Mouse (Mus musculus): ENCODE data around the gene Chrna9.

The Chrna9 gene

DNA sequence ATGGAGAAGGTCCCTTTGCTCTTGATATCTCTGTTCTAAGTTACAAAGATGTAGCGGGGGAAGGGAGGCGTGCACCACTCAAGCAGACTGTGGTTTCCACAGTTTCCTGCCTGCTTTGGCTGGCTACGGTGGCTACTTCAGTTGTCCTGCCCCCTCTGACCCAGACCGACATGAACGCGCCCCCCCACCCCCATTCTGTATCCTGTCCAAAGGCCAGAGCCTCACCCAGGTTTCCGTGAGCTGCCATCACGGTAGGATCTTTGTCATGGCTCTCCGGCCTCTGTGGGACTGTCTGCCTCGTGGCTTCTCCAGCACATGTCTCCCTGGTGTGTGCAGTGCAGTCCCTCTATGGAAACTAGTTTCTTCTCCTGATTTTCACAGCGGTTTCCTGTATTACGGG is 15.4 kb upstream of the Chrna9 start:
- DNase-seq (ENCODE audit: low read depth, low spot score) = no peak

DNA sequence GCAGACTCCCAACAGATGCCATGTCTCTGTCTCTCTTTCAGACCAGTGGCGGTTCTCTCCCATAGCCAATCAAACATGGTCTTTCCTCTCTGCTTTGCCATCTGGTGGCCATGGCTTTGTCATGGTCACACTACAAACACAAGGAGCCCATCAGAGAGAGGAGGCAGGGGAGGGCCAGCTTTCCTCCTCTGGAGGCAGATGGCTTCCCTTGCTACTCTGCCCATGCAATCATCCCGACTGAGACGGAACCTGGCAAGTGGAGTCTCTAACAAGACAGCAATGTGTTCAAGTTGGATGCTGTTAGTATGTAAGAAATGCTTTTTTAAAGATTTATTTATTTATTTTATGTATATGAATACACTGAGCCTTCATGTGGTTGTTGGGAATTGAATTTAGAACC is 14.8 kb upstream of the Chrna9 start:
- DNase-seq (ENCODE audit: low read depth, low spot score) = no peak

DNA sequence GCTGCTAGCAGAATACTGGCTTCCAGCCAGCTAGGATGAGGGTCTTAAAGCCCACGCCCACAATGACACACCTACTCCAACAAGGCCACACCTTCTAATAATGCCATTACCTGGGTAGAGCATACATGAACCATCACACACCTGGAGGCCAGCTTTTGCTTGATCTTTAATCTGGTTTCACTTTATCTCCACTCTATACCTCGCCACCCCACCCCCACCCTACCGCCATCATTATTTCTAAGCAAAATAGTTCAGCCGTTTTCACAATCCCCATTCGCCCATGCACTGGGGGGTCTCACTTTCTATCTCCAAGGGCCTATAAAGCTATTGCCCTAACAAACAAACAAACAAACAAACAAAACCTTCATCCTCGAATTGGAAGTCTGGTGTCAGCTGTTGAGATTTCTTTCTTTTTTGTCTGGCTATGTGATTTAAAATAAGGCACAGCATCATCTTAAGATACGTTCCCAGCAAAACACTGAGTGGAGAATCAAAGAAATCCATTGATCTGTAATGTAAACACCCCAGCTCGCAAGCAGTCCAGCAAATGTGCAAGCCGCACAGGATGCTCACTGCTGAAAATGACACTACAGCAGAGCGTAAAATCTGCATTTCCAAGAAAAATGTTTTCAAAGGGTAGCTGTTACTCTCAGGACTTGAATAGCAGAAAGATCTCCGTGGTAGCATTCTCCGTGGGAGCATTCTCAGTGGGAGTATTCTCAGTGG is 13.9 kb upstream of the Chrna9 start:
- DNase-seq (ENCODE audit: low read depth, low spot score) = no peak

- no peak for DNase-seq (ENCODE audit: low read depth, low spot score)
Observed at GRCm38 (mm10) chr5:65921477-65922138, 13.1 kb upstream of the Chrna9 start.

DNA sequence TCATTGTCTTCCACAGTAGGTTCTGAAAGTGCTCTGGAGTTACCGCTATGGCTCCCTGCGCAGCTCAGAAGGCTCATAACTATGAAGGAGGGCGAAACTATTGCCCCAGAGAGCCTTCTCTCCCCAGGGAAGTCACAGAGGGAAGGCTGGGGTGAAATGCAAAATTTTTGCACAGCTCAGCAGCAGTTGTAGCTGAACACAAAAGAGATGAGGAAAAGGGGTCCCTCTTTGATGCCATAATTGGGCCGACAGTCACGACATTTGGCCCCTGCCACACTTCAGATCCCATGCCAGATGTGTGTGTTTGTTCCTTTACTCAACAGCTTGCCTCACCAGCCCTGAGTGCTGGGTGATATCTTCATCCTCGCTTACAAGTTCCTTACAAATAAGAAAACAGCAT is 8.1 kb upstream of the Chrna9 start:
- DNase-seq (ENCODE audit: low read depth, low spot score) = no peak

GRCm38 (mm10) chr5:65929162-65929561 is 5.6 kb upstream of the Chrna9 start:
- no peak for DNase-seq (ENCODE audit: low read depth, low spot score)

GRCm38 (mm10) chr5:65930171-65930570 is 4.5 kb upstream of the Chrna9 start:
- DNase-seq (ENCODE audit: low read depth, low spot score) = no peak

- DNase-seq (ENCODE audit: low read depth, low spot score) = no peak
Observed at GRCm38 (mm10) chr5:65933258-65933657, 1.5 kb upstream of the Chrna9 start.

DNA sequence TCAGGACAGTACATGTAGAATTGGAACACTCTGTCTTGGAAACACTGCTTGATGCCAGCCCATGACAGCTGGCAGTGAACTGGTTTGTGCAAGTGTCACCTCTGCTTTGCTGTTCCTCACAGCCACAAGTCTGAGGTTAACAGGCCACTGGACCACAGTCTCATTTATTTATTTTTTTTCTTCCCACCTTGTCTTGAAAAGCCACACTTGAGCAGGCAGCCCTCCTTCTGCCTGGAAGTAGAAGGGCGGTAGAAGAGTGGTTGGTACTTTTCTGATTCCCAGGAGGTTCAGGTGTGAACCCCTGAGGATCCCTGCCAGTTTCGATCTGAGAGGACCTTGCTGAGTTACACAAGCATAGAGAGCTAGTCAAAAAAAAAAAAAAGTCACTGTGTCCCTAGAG is 957 bp upstream of the Chrna9 start:
- no peak for DNase-seq (ENCODE audit: low read depth, low spot score)

GRCm38 (mm10) chr5:65937011-65937726 is 2.4 kb downstream of the Chrna9 start:
- DNase-seq (ENCODE audit: low read depth, low spot score) = no peak

- peak; percentile 91 for DNase-seq (ENCODE audit: low read depth, low spot score)
Observed at GRCm38 (mm10) chr5:65937998-65938715, 3.4 kb downstream of the Chrna9 start.

DNA sequence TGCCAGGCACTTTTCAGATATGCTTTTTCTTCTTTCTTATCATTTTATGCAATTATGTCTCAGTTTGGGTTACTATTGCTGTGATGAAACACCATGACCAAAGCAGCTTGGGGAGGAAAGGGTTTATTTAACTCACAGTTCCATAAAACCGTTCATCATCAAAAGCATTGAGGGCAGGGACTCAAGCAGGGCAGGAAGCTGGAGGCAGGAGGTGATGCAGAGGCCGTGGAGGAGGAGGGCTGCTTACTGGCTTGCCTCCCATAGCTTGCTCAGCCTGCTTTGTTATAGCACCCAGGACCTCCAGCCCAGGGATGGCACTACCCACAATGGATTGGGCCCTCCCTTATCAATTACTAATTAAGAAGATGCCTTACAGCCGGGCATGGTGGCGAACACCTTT is 6.4 kb downstream of the Chrna9 start:
- DNase-seq (ENCODE audit: low read depth, low spot score) = no peak

- DNase-seq (ENCODE audit: low read depth, low spot score) = no peak
Observed at GRCm38 (mm10) chr5:65949822-65950221, 15.1 kb downstream of the Chrna9 start.

GRCm38 (mm10) chr5:65950236-65950635 is 15.5 kb downstream of the Chrna9 start:
- DNase-seq (ENCODE audit: low read depth, low spot score) = peak; percentile 58

- DNase-seq (ENCODE audit: low read depth, low spot score) = peak; percentile 85
Observed at GRCm38 (mm10) chr5:65950679-65951512, 16.2 kb downstream of the Chrna9 start.

DNA sequence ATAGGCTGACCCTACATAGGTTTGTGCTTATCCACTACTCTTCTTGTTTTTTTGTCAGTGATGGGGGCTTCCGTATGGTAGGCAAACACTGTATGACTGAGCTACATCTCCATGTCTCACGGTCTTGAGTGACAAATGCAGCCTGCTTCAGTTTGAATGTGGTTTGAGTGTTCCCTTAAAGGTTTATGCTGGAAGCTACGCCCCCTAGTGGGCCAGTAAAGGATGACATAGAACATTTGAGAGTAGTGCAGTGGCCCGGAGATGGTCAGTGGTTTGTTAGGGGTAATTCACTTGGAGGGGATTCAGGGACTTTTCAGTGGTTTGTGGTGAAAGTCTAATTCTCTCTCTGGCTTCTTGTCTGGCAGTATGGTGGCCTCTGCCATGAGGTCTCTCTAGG is 16.8 kb downstream of the Chrna9 start:
- DNase-seq (ENCODE audit: low read depth, low spot score) = peak; percentile 89

DNA sequence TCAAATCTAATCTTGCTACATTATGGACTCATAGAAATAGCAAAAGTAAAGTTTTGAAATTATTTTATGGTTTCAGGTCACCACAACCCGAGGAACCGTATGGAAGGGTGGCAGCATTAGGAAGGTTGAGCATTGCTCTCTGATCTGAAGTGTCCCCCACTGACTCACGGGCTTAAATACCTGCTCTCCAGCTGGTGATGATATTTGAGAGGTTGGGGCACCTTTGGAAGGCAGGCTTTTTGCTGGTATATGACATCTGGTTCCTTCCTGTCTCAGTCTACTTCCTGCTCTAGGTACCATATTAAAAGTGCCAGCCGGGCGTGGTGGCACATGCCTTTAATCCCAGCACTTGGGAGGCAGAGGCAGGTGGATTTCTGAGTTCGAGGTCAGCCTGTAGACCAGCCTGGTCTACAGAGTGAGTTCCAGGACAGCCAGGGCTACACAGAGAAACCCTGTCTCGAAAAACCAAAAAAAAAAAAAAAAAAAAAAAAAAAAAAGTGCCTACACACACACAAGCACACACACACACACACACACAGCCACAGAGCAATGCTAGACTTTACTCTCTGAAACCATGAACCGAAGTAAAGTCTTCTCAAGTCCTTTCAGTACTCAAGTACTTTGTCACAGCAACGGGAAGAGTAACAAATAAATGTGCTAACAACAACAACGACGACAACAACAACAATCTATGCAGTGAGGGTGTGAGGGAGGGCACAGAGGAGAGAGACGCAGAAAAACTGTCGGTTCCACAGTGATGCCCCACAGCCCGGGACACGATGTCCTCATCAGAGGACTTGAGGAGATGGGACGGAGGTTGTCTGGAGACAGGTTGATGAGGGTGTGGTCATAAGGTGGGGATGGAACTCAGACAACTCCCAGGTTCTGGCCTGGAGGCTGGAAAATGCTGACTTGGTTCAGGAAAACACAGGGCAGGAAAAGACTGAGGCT is 19.7 kb downstream of the Chrna9 start:
- DNase-seq (ENCODE audit: low read depth, low spot score) = no peak

DNA sequence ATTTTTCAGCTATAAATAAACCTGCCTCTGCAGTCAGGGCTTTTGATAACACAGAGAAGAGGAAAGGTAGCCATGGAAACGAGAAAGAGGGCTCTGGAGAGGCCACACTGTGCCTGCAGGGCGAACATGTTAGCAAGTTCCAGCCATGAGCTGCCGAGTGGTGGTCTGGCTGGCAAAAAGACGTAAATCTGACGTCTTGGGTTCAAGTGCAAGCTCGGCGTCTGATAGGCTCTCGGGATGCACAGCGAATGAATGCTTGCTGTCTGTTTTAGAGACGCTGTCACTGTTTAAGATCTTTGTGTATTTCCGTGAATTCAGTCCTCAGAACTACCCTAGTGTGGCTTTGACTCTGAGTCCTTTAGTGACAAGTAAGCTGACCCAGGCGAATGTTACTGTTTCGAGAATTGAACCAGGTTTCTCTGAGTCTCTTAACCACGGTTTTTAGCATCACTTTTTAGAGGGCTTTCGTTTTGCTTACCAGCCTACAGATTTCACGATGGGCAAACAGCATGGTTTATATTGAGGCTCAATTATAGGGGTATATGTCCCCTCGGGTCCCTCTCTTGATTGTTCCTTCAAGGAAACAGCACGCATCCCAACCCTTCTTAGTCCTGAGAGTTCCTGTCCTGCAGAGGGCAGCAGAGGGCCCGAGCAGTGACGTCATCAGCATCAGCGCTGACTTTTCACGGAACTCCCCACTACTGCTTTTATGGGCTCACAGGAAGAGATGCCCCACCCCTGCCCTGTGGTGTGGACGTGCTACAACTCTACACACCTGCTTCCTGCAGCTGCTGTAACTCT is 20.8 kb downstream of the Chrna9 start:
- peak; percentile 95 for DNase-seq (ENCODE audit: low read depth, low spot score)
